Mouse (Mus musculus): ENCODE data around the gene Map3k12.

DNA sequence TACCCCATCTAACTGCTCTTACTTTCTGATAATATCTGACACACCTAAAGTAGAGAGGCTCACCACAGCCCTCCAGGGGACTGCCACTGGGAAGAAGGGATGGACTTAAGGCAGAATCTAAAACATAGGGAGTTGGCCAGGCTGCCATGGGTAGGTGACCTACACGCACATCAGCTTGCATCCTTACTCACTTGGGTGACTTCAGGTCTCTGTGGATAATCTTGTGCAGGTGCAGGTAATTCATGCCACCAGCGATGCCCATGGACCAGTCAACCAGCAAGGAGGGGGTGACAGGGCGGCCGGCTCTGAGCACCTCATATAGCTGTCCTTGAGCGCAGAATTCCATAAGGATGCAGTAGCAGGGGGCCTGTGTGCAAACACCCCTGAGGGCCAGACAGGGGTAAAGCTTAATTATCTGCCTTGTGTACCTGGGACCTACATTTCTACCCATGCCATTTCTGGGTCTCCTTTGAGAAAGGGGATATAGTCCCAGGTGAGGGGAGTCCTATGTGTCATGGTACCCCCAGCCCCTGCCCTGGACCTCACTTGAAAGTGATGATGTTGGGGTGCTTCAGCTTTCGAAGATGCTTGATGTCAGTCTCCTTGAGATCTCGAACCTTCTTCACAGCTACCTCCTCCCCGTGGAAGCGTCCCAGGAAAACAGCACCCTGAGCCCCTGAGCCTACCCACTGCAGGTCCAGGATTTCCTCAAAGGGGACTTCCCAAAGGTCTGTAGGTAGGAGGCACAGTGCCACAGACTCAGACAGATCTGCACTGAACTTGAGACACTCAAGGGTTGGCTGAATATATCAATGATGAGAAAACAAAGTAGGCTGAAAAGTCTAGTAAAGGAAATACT lies 12.7 kb downstream of the Map3k12 start:
- TF ChIP-seq CTCF (IDR thresholded peaks at IDR 0.05; ENCODE audit: low read depth) (no peak), EP300 (IDR thresholded peaks at IDR 0.05; ENCODE audit: low read depth) (no peak)
